Mouse (Mus musculus): ENCODE measurements around the gene Faiml. TPM values are rescaled to one million over a fixed set of nuclear protein-coding genes. Genes with fewer than 3 reads are reported as not detected.
A peak's percentile ranks its signal among the peaks of the same experiment; 100 is the strongest.

The Faiml gene
- total and polyA plus RNA-seq, 2 experiments from 2014 or later: not detected

DNA sequence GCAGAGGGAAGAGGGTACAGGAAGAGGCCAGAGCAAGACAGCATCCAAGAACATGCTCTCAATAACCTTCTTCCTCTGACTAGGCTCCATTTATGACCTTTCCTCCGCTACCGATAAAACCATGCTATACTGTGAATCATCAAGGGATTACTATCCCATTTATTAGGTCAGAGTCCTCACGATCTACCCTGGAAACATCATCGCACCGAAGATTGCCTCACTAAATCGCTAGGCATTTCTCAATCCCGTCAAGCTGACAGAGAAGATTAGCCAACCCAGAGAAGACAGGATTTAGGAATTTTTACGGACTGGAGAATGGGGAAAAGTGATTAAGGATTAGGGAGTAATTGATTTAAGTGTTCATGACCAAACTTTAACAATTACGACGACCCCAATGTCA, 1.2 kb upstream of the Faiml start:
- Histone ChIP-seq H3K4me1 (ENCODE audit: insufficient read depth, low read length) (no peaks in the 10 kb centered on the region), H3K4me3 (ENCODE audit: low read length) (no peak overlapping the region), H3K36me3 (ENCODE audit: insufficient read depth, low read length) (no peaks in the 10 kb centered on the region), H3K9ac (replicated peaks; ENCODE audit: low read length) (no peak overlapping the region), H3K27me3 (ENCODE audit: insufficient read depth, low read length) (no peaks in the 10 kb centered on the region), H3K27ac (no peak overlapping the region), H3K4me2 (ENCODE audit: low read depth, low read length) (no peak overlapping the region), H3K9me3 (ENCODE audit: low read length) (no peaks in the 10 kb centered on the region)
- TF ChIP-seq CTCF (IDR thresholded peaks at IDR 0.05; ENCODE audit: low read depth): no peak
- ATAC-seq (no peak), DNase-seq (ENCODE audit: low spot score) (no peak)
- 79% methylated on average over 10 of the region's 10 CpGs for WGBS

- no peak overlapping the region for H3K9ac ChIP-seq (replicated peaks; ENCODE audit: low read length)
- H3K4me1 ChIP-seq (ENCODE audit: insufficient read depth, low read length): no peaks in the 10 kb centered on the region
- 92% methylated on average over 14 of the region's 14 CpGs for WGBS
- no peaks in the 10 kb centered on the region for H3K27me3 ChIP-seq (ENCODE audit: insufficient read depth, low read length)
- no peaks in the 10 kb centered on the region for H3K9me3 ChIP-seq (ENCODE audit: low read length)
- H3K27ac ChIP-seq: no peak overlapping the region
- H3K4me2 ChIP-seq (ENCODE audit: low read depth, low read length): no peak overlapping the region
- no peak for DNase-seq (ENCODE audit: low spot score)
- H3K36me3 ChIP-seq (ENCODE audit: insufficient read depth, low read length): no peaks in the 10 kb centered on the region
- TF ChIP-seq CTCF (IDR thresholded peaks at IDR 0.05; ENCODE audit: low read depth): no peak
- no peak overlapping the region for H3K4me3 ChIP-seq (ENCODE audit: low read length)
- no peak for ATAC-seq
Measured at GRCm38 (mm10) chr9:99229450-99229849, 7.6 kb downstream of the Faiml start.

DNA sequence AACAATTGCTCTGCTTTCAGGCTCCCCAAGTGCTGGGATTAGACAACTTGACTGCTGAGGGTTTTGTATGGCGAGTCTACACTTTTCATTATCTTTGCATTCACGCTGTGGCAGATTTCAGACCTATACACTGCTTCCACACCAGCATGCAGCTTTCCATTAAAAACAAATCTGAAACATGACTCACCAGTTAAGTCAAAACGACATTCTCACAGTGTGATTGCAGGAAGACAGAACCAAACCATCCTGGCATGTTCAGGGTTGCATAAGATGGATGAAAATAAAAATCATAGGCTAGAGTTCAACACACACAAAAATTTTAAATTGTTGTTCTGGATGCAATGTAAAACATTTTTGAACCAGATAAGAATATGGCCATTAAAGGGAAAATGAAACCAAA, 12.5 kb downstream of the Faiml start:
- DNase-seq (ENCODE audit: low spot score): no peak
- ATAC-seq: no peak
- no peak for TF ChIP-seq CTCF (IDR thresholded peaks at IDR 0.05; ENCODE audit: low read depth)
- H3K9ac ChIP-seq (replicated peaks; ENCODE audit: low read length): no peak overlapping the region
- H3K36me3 ChIP-seq (ENCODE audit: insufficient read depth, low read length): no peaks in the 10 kb centered on the region
- H3K27ac ChIP-seq: no peak overlapping the region
- no peak overlapping the region for H3K4me3 ChIP-seq (ENCODE audit: low read length)
- no peak overlapping the region for H3K4me2 ChIP-seq (ENCODE audit: low read depth, low read length)
- H3K4me1 ChIP-seq (ENCODE audit: insufficient read depth, low read length): no peaks in the 10 kb centered on the region
- H3K9me3 ChIP-seq (ENCODE audit: low read length): no peaks in the 10 kb centered on the region
- no peaks in the 10 kb centered on the region for H3K27me3 ChIP-seq (ENCODE audit: insufficient read depth, low read length)
- WGBS: 49% methylated on average over 3 of the region's 3 CpGs

DNA sequence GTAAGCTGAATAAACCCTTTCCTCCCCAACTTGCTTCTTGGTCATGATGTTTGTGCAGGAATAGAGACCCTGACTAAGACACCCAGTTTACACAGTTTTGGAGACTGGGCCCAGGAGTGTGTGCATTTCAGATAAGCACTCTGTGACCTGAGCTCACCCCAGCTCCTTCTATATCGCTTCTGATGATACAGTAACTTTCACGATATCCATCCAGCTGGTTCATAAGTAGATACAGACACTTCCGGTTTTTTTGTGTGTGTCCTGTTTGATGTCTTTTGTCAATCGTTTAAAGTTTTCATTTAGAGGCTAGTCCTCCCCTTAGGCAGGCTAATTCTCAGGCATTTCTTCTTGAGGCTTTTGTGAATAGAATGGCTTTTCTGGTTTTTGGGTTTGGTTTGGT, 15.4 kb downstream of the Faiml start:
- Histone ChIP-seq H3K4me2 (ENCODE audit: low read depth, low read length) (no peak overlapping the region), H3K9me3 (ENCODE audit: low read length) (no peaks in the 10 kb centered on the region), H3K27me3 (ENCODE audit: insufficient read depth, low read length) (no peaks in the 10 kb centered on the region), H3K36me3 (ENCODE audit: insufficient read depth, low read length) (no peaks in the 10 kb centered on the region), H3K4me3 (ENCODE audit: low read length) (no peak overlapping the region), H3K9ac (replicated peaks; ENCODE audit: low read length) (no peak overlapping the region), H3K4me1 (ENCODE audit: insufficient read depth, low read length) (no peaks in the 10 kb centered on the region), H3K27ac (no peak overlapping the region)
- DNase-seq (ENCODE audit: low spot score) (no peak), ATAC-seq (no peak)
- no peak for TF ChIP-seq CTCF (IDR thresholded peaks at IDR 0.05; ENCODE audit: low read depth)
- 90% methylated on average over 4 of the region's 4 CpGs for WGBS

DNA sequence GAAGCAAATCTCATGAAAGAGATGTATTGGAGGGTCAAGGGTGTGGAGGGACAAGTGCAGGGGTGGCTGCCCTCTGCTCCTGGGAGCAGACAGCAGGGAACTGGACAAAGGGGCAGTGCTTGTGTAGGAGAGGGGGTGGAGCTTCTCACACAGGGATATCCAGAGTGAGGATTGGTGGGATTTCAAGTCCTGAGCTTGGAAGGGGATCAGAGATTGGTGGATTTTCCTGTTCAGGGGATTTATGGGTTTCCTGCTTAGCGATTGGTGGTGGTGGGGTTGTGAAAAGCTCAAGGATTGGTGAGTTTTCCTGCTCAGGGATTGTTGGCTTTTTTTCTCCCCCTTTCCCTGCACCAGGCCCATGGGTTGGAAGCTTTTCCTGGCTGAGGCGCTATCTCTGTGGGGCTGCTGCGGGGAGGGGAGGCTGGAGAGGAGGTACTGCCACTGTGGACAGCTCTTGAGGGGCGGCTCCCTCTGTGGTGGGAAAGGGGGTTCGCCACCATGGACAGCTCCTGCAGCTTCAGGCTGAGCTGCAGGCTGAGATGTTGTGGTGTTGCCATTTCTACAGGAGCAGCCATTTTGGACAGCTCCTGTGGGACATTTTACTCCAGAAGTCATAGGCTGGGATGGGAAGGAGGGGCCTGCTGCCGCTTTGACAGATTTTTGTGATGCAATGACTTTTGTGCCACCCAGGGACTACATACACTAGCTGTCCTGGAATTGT, 18.9 kb downstream of the Faiml start:
- H3K9ac ChIP-seq (replicated peaks; ENCODE audit: low read length): no peak overlapping the region
- TF ChIP-seq CTCF (IDR thresholded peaks at IDR 0.05; ENCODE audit: low read depth): no peak
- ATAC-seq (peak; percentile 78), DNase-seq (ENCODE audit: low spot score) (peak; percentile 37)
- WGBS: 32% methylated on average over 6 of the region's 6 CpGs
- H3K9me3 ChIP-seq (ENCODE audit: low read length): no peaks in the 10 kb centered on the region
- no peaks in the 10 kb centered on the region for H3K36me3 ChIP-seq (ENCODE audit: insufficient read depth, low read length)
- no peaks in the 10 kb centered on the region for H3K27me3 ChIP-seq (ENCODE audit: insufficient read depth, low read length)
- no peak overlapping the region for H3K4me3 ChIP-seq (ENCODE audit: low read length)
- H3K4me2 ChIP-seq (ENCODE audit: low read depth, low read length): no peak overlapping the region
- H3K27ac ChIP-seq: no peak overlapping the region
- H3K4me1 ChIP-seq (ENCODE audit: insufficient read depth, low read length): no peaks in the 10 kb centered on the region

DNA sequence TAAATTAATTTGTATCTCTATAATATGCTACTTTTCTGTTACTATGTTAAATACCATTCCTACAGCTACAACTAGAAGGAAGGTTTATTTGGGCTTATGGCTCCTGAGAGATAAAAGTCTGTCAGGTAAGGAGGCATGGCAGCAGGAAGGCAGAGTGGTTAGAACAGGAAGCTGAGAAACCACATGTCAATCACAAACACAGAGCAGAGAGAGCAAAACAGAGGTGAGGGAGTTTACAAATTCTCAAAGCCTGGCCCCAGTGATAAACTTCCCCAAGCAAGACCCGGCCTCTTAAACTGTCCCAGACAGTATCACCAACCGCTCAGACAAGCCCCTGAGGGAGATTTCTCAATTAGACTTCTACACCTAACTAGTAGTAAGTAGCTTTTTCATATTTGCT, 20.9 kb downstream of the Faiml start:
- 81% methylated on average over 2 of the region's 2 CpGs for WGBS
- TF ChIP-seq CTCF (IDR thresholded peaks at IDR 0.05; ENCODE audit: low read depth): no peak

GRCm38 (mm10) chr9:99212643-99213042, 24.4 kb downstream of the Faiml start:
- Histone ChIP-seq H3K9ac (replicated peaks; ENCODE audit: low read length) (no peak overlapping the region), H3K4me1 (ENCODE audit: insufficient read depth, low read length) (no peaks in the 10 kb centered on the region), H3K36me3 (ENCODE audit: insufficient read depth, low read length) (no peaks in the 10 kb centered on the region), H3K4me3 (ENCODE audit: low read length) (no peak overlapping the region), H3K27me3 (ENCODE audit: insufficient read depth, low read length) (no peaks in the 10 kb centered on the region), H3K4me2 (ENCODE audit: low read depth, low read length) (no peak overlapping the region), H3K9me3 (ENCODE audit: low read length) (no peaks in the 10 kb centered on the region), H3K27ac (no peak overlapping the region)
- TF ChIP-seq CTCF (IDR thresholded peaks at IDR 0.05; ENCODE audit: low read depth): no peak
- ATAC-seq (no peak), DNase-seq (ENCODE audit: low spot score) (no peak)
- WGBS: 86% methylated on average over 2 of the region's 2 CpGs

More for the DNA sequence above, 20.9 kb downstream of the Faiml start:
- no peaks in the 10 kb centered on the region for H3K27me3 ChIP-seq (ENCODE audit: insufficient read depth, low read length)
- H3K4me3 ChIP-seq (ENCODE audit: low read length): no peak overlapping the region
- no peak overlapping the region for H3K9ac ChIP-seq (replicated peaks; ENCODE audit: low read length)
- H3K27ac ChIP-seq: no peak overlapping the region
- no peaks in the 10 kb centered on the region for H3K4me1 ChIP-seq (ENCODE audit: insufficient read depth, low read length)
- H3K36me3 ChIP-seq (ENCODE audit: insufficient read depth, low read length): no peaks in the 10 kb centered on the region
- no peak for DNase-seq (ENCODE audit: low spot score)
- no peak overlapping the region for H3K4me2 ChIP-seq (ENCODE audit: low read depth, low read length)
- H3K9me3 ChIP-seq (ENCODE audit: low read length): no peaks in the 10 kb centered on the region
- ATAC-seq: no peak
